Mouse (Mus musculus): ENCODE data around the gene Sh3gl1. TPM values are rescaled to one million over a fixed set of nuclear protein-coding genes. Genes with fewer than 3 reads are reported as not detected.

Sh3gl1 gene
- polyA plus RNA-seq, 1 experiment from 2014 or later = 70.5 TPM

DNA sequence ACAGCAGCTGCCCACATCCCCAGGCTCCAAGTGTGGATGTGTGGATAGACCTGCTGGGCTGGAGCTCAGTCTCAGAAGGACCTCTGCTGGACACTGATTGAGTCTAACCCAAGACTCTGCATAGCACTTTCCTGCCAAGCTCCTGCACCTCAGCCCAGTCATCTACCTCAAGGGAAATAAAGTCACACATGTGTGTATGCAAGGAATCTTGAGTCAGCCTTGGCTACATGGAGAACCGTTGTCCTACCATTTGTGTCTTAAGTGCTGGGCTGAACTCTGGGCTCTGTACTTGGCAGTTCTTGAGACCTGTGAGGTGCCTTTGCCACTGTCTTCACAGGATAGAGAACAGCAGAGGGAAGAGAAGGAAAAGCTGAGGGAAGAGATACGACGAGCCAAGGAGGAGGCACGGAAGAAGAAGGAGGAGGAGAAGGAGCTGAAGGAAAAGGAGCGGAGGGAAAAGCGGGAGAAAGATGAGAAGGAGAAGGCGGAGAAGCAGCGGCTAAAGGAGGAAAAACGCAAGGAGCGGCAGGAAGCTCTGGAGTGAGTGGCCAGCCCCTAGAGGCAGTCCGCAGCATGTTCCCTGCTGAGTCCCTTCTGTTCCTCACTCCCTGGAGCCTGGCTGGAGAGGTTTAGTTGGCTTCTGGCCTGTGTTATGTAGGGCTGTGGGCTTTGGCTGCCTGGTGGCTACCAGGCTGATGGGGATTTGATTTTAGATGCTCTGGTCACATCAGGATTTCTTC, 21.1 kb upstream of the Sh3gl1 start:
- Histone ChIP-seq H3K27ac (replicated peaks in 1 of 2; ENCODE audit: control insufficient read depth in 1 of 2, insufficient read depth in 1 of 2, low read depth in 2 of 2, low read length in 2 of 2) (no peak overlapping the region), H3K9ac (ENCODE audit: low read length) (no peak overlapping the region), H3K36me3 (ENCODE audit: control insufficient read depth, insufficient read depth, low read length) (peaks cover 73% of the 10 kb centered on the region), H3K4me3 (ENCODE audit: control insufficient read depth in 1 of 2, insufficient read depth in 1 of 2, low read depth in 1 of 2, low read length in 2 of 2) (no peak overlapping the region), H3K4me1 (ENCODE audit: control insufficient read depth in 2 of 2, insufficient read depth in 2 of 2, low read length in 2 of 2) (no peaks in the 10 kb centered on the region), H3K9me3 (ENCODE audit: control insufficient read depth, low read length) (no peaks in the 10 kb centered on the region), H3K4me2 (ENCODE audit: low read length) (no peak overlapping the region), H3K27me3 (ENCODE audit: control insufficient read depth, insufficient read depth, low read length) (no peaks in the 10 kb centered on the region)
- 82% methylated on average over 11 of the region's 11 CpGs for WGBS
- no peak for ATAC-seq (ENCODE audit: insufficient number of reproducible peaks, insufficient read depth, low FRiP score, low read depth)

GRCm38 (mm10) chr17:56055945-56056678, 19.7 kb upstream of the Sh3gl1 start:
- Histone ChIP-seq H3K27ac (replicated peaks in 1 of 2; ENCODE audit: control insufficient read depth in 1 of 2, insufficient read depth in 1 of 2, low read depth in 2 of 2, low read length in 2 of 2) (no peak overlapping the region), H3K4me3 (ENCODE audit: control insufficient read depth in 1 of 2, insufficient read depth in 1 of 2, low read depth in 1 of 2, low read length in 2 of 2) (no peak overlapping the region), H3K9me3 (ENCODE audit: control insufficient read depth, low read length) (no peaks in the 10 kb centered on the region), H3K9ac (ENCODE audit: low read length) (no peak overlapping the region), H3K27me3 (ENCODE audit: control insufficient read depth, insufficient read depth, low read length) (no peaks in the 10 kb centered on the region), H3K4me2 (ENCODE audit: low read length) (no peak overlapping the region), H3K4me1 (ENCODE audit: control insufficient read depth in 2 of 2, insufficient read depth in 2 of 2, low read length in 2 of 2) (no peaks in the 10 kb centered on the region), H3K36me3 (ENCODE audit: control insufficient read depth, insufficient read depth, low read length) (peaks cover 67% of the 10 kb centered on the region)
- WGBS = 45% methylated on average over 4 of the region's 4 CpGs
- ATAC-seq (ENCODE audit: insufficient number of reproducible peaks, insufficient read depth, low FRiP score, low read depth) = no peak

DNA sequence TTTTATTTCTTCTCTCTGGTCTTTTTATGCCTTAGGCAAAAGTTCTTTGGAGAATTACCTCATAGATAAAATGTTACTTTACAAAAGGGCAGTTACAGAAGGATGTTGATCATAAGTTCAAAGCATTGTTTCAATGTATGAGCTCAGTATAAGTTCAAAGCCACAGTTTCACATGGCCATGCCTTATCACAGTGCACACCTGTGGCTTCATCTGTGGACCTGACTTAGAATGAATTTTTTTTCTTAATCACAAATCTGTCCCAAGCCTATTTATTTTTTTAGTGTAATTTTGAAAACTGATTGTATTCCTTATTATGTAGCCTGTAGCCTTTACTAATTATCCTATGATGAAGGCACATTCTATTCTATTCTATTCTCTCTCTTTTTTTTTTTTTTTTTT, 18.5 kb upstream of the Sh3gl1 start:
- no peaks in the 10 kb centered on the region for H3K4me1 ChIP-seq (ENCODE audit: control insufficient read depth in 2 of 2, insufficient read depth in 2 of 2, low read length in 2 of 2)
- peaks cover 65% of the 10 kb centered on the region for H3K36me3 ChIP-seq (ENCODE audit: control insufficient read depth, insufficient read depth, low read length)
- no peak overlapping the region for H3K27ac ChIP-seq (replicated peaks in 1 of 2; ENCODE audit: control insufficient read depth in 1 of 2, insufficient read depth in 1 of 2, low read depth in 2 of 2, low read length in 2 of 2)
- no peaks in the 10 kb centered on the region for H3K27me3 ChIP-seq (ENCODE audit: control insufficient read depth, insufficient read depth, low read length)
- no peak for ATAC-seq (ENCODE audit: insufficient number of reproducible peaks, insufficient read depth, low FRiP score, low read depth)
- no peak overlapping the region for H3K9ac ChIP-seq (ENCODE audit: low read length)
- H3K4me3 ChIP-seq (ENCODE audit: control insufficient read depth in 1 of 2, insufficient read depth in 1 of 2, low read depth in 1 of 2, low read length in 2 of 2) = no peak overlapping the region
- H3K9me3 ChIP-seq (ENCODE audit: control insufficient read depth, low read length) = no peaks in the 10 kb centered on the region
- H3K4me2 ChIP-seq (ENCODE audit: low read length) = no peak overlapping the region

- Histone ChIP-seq H3K27ac (replicated peaks in 1 of 2; ENCODE audit: control insufficient read depth in 1 of 2, insufficient read depth in 1 of 2, low read depth in 2 of 2, low read length in 2 of 2) (no peak overlapping the region), H3K9me3 (ENCODE audit: control insufficient read depth, low read length) (no peaks in the 10 kb centered on the region), H3K4me1 (ENCODE audit: control insufficient read depth in 2 of 2, insufficient read depth in 2 of 2, low read length in 2 of 2) (no peaks in the 10 kb centered on the region), H3K9ac (ENCODE audit: low read length) (no peak overlapping the region), H3K27me3 (ENCODE audit: control insufficient read depth, insufficient read depth, low read length) (no peaks in the 10 kb centered on the region), H3K4me3 (ENCODE audit: control insufficient read depth in 1 of 2, insufficient read depth in 1 of 2, low read depth in 1 of 2, low read length in 2 of 2) (no peak overlapping the region), H3K4me2 (ENCODE audit: low read length) (no peak overlapping the region), H3K36me3 (ENCODE audit: control insufficient read depth, insufficient read depth, low read length) (peaks cover 65% of the 10 kb centered on the region)
- WGBS = 88% methylated on average over 5 of the region's 5 CpGs
- no peak for ATAC-seq (ENCODE audit: insufficient number of reproducible peaks, insufficient read depth, low FRiP score, low read depth)
These were observed 14.9 kb upstream of the Sh3gl1 start for GRCm38 (mm10) chr17:56051369-56051768.

- ATAC-seq (ENCODE audit: insufficient number of reproducible peaks, insufficient read depth, low FRiP score, low read depth) = no peak
- 2% methylated on average over 12 of the region's 12 CpGs for WGBS
- H3K27ac ChIP-seq (replicated peaks in 1 of 2; ENCODE audit: control insufficient read depth in 1 of 2, insufficient read depth in 1 of 2, low read depth in 2 of 2, low read length in 2 of 2) = peak overlapping the region; percentile 54 to 68; a peak in 3 of 4 replicates
These were observed 4.4 kb upstream of the Sh3gl1 start for GRCm38 (mm10) chr17:56040857-56041163.

DNA sequence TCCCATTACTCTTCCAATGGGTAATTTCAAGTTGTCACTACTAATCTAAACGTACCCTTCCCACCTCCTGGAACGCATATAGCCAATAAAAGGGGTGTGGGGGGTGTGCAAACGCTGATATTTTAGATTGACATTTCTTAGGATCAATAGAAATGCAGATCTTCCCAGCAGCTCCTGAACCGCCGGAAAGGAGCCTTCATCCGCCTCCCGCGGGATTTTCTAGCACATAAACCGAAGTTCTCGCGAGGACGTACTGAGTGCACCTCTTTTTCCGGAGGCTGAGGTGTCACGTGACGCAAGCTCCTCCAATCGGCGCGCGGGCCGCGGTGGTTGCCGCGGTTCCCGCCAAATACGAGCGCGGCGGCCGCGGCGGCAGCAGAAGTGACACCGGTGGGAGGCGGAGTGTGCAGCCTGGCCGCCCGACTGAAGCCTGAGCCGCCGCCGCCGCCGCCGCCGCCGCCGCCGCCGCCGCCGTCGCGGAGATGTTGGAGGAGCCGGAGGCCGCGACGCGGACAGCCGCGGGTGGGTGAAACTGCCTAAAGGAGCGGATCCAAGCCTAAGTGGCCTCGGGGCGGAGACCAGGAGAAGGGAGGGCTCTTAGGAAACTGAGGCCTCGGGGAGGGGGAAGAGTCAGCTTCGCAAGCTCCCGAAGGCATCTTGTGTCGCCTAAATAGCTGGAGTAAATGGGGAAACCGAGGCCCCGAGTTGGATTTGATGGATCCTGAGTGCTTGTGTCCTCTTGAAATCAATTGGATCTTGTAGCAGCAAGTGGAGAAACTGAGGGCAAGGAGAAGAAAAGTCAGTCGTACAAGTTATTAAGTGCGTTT, 3.8 kb upstream of the Sh3gl1 start, which contains the start of gene Chaf1a:
Gene Chaf1a, plus strand, starts transcription at position 410 of the 827 bp plus-strand sequence.
- H3K4me3 ChIP-seq (ENCODE audit: control insufficient read depth in 1 of 2, insufficient read depth in 1 of 2, low read depth in 1 of 2, low read length in 2 of 2) = peak within 1 kb of the TSS; percentile 75 to 82
- H3K9ac ChIP-seq (ENCODE audit: low read length) = peak within 1 kb of the TSS; percentile 90
- ATAC-seq (ENCODE audit: insufficient number of reproducible peaks, insufficient read depth, low FRiP score, low read depth) = peak; percentile 81
- no peaks in the 10 kb centered on the region for H3K9me3 ChIP-seq (ENCODE audit: control insufficient read depth, low read length)
- H3K4me1 ChIP-seq (ENCODE audit: control insufficient read depth in 2 of 2, insufficient read depth in 2 of 2, low read length in 2 of 2) = peaks cover 5 to 19% of the 10 kb centered on the region in 2 experiments
- peak within 1 kb of the TSS; percentile 54 to 68 for H3K27ac ChIP-seq (replicated peaks in 1 of 2; ENCODE audit: control insufficient read depth in 1 of 2, insufficient read depth in 1 of 2, low read depth in 2 of 2, low read length in 2 of 2)
- peaks cover 14% of the 10 kb centered on the region for H3K36me3 ChIP-seq (ENCODE audit: control insufficient read depth, insufficient read depth, low read length)
- no peaks in the 10 kb centered on the region for H3K27me3 ChIP-seq (ENCODE audit: control insufficient read depth, insufficient read depth, low read length)
- WGBS = under 1% methylated on average over 68 of the region's 68 CpGs
- H3K4me2 ChIP-seq (ENCODE audit: low read length) = peak within 1 kb of the TSS; percentile 92

More at GRCm38 (mm10) chr17:56040857-56041163, 4.4 kb upstream of the Sh3gl1 start:
- H3K4me3 ChIP-seq (ENCODE audit: control insufficient read depth in 1 of 2, insufficient read depth in 1 of 2, low read depth in 1 of 2, low read length in 2 of 2) = peak overlapping the region; percentile 75 to 82
- no peaks in the 10 kb centered on the region for H3K27me3 ChIP-seq (ENCODE audit: control insufficient read depth, insufficient read depth, low read length)
- peaks cover 19% of the 10 kb centered on the region for H3K36me3 ChIP-seq (ENCODE audit: control insufficient read depth, insufficient read depth, low read length)
- H3K4me2 ChIP-seq (ENCODE audit: low read length) = peak overlapping the region; percentile 92
- peak overlapping the region; percentile 90 for H3K9ac ChIP-seq (ENCODE audit: low read length)
- peaks cover 3 to 17% of the 10 kb centered on the region in 2 experiments; a peak in 3 of 4 replicates for H3K4me1 ChIP-seq (ENCODE audit: control insufficient read depth in 2 of 2, insufficient read depth in 2 of 2, low read length in 2 of 2)
- no peaks in the 10 kb centered on the region for H3K9me3 ChIP-seq (ENCODE audit: control insufficient read depth, low read length)

- 71% methylated on average over 4 of the region's 4 CpGs for WGBS
- ATAC-seq (ENCODE audit: insufficient number of reproducible peaks, insufficient read depth, low FRiP score, low read depth) = no peak
- Histone ChIP-seq H3K27ac (replicated peaks in 1 of 2; ENCODE audit: control insufficient read depth in 1 of 2, insufficient read depth in 1 of 2, low read depth in 2 of 2, low read length in 2 of 2) (no peak overlapping the region), H3K4me3 (ENCODE audit: control insufficient read depth in 1 of 2, insufficient read depth in 1 of 2, low read depth in 1 of 2, low read length in 2 of 2) (peak overlapping the region in 1 of 2 experiments; percentile 82; a peak in 1 of 4 replicates), H3K4me2 (ENCODE audit: low read length) (peak overlapping the region; percentile 92), H3K9me3 (ENCODE audit: control insufficient read depth, low read length) (no peaks in the 10 kb centered on the region), H3K9ac (ENCODE audit: low read length) (peak overlapping the region; percentile 90; the same call in 1 of the 2 replicates), H3K27me3 (ENCODE audit: control insufficient read depth, insufficient read depth, low read length) (no peaks in the 10 kb centered on the region), H3K36me3 (ENCODE audit: control insufficient read depth, insufficient read depth, low read length) (peaks cover 15% of the 10 kb centered on the region), H3K4me1 (ENCODE audit: control insufficient read depth in 2 of 2, insufficient read depth in 2 of 2, low read length in 2 of 2) (peaks cover 7 to 25% of the 10 kb centered on the region in 2 experiments)
These were observed 2.9 kb upstream of the Sh3gl1 start for GRCm38 (mm10) chr17:56039345-56039744.
